Mouse (Mus musculus) olfactory bulb, adult 2 months (tissue): Measurements from ENCODE around the gene Gfod1.

Experiments used
- CTCF ChIP-seq: fragments of 200-500 bp; IDR thresholded peaks from 2 replicates; pipeline ENCODE4 v1.5.1; 2012; ENCODE audit warnings: low read depth, mild to moderate bottlenecking, low read length, moderate library complexity; ENCODE audit not compliant: insufficient read depth
- POLR2A ChIP-seq: fragments of 200-500 bp; IDR thresholded peaks from 2 replicates; pipeline ENCODE4 v1.6.1; 2012; ENCODE audit warnings: mild to moderate bottlenecking, low read depth, low read length, moderate library complexity; ENCODE audit not compliant: insufficient read depth

DNA sequence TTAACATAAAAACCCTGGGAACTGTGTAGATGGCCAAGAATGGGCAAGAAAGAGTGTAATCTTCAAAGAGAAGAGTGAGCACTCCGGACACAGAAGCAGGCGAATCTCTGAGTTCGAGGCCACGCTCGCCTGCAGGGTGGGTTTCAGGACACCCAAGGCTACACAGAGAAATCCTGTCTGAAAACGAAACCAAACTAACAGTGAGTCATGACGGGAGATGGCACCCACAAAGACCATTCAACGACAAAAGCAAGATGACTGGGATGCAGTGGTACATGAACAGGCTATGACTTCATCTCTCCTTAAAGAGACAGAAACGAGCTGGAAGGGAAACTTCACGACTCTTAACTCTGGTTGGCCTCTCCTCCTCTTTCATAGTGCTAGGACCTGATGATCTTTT is 101.6 kb downstream of the Gfod1 start:
- TF ChIP-seq POLR2A = no peak
- TF ChIP-seq CTCF = no peak
